Mouse (Mus musculus): ENCODE results near the gene Tgfbr2. TPM values are rescaled to one million over a fixed set of nuclear protein-coding genes. Genes with fewer than 3 reads are reported as not detected.
A peak's percentile ranks its signal among the peaks of the same experiment; 100 is the strongest.
"Not testable (repeated sequence)": the region's sequence is repeated elsewhere in the genome, so short reads cannot be mapped to it uniquely, and the experiment has no call there.

Gene Tgfbr2
- polyA plus RNA-seq, 1 experiment from 2014 or later, result 53.1 TPM

DNA sequence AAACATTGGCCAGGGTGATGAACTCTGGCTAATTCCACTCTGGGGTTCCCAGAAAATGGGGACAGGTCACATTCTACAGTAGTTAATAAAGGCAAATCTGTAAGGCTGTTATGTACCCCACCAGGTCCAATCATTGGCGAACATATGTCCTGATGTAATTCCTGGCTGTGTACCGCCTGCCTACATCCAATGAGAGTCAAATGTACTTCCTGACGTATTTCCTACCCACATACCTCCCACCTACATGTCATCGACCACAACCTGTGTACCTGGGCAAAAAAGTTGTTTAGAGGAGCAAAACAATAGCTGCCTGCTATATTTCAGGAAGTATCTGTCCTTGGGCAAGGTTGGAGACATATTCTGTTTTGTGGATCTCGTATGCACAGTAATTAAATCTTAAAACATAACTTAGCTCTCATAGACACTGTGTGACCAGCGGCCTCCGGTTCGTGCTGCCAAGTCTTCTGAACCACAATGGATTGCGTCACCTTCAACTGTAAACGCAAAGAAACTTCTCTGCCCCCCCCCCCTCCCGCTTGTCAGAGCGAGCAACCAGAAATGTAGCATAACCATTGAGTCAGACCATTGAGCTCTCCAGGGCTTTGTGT, 90.7 kb downstream of the Tgfbr2 start:
- ATAC-seq (ENCODE audit: borderline replicate concordance, extremely low read depth, low FRiP score, low TSS enrichment), result peak; percentile 70; the same call in 1 of the 2 replicates

DNA sequence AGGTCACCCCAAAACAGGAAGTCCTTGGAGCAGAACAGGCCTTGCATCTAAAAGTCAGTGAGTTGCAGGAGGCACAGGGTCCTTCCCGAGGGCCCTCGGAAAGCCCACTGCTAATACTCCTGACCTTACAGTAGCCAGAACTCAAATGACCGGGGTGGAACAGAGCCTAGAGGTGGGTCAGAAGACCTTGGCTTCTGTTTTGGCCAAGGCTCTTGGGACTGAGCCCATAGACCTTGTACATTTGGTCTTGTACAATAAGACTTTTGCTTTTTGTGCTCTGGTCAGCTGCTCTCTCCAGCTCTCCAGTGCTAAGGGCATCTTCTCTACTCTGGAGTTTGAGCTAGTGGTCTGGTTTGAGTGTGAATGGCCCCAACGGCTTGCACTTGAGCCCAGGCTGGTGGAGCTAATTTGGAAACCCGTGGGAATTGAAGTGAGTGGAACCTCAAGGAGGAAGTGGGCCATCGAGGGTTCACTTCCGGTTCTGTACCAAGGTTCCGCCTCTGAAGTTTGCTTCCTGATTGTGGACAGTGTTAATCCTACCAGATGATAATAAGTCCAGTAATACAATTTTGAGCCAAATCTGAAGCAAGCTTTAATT, 91.3 kb downstream of the Tgfbr2 start:
- no peak overlapping the region for H3K4me2 ChIP-seq
- H3K9ac ChIP-seq, result no peak overlapping the region
- no peaks in the 10 kb centered on the region for H3K9me3 ChIP-seq
- WGBS, result 84% methylated on average over 8 of the region's 8 CpGs
- no peak for ATAC-seq (ENCODE audit: borderline replicate concordance, extremely low read depth, low FRiP score, low TSS enrichment)
- H3K27ac ChIP-seq, result no peak overlapping the region
- H3K4me1 ChIP-seq, result 0 out of 2 replicates have a peak, but pooled peaks cover 3% of the 10 kb centered on the region
- no peaks in the 10 kb centered on the region for H3K27me3 ChIP-seq
- no peak overlapping the region for H3K4me3 ChIP-seq
- peaks cover 8% of the 10 kb centered on the region for H3K36me3 ChIP-seq

More for the DNA sequence above, 90.7 kb downstream of the Tgfbr2 start:
- no peaks in the 10 kb centered on the region for H3K27me3 ChIP-seq
- no peak overlapping the region for H3K9ac ChIP-seq
- no peak overlapping the region for H3K4me2 ChIP-seq
- no peak overlapping the region for H3K27ac ChIP-seq
- H3K36me3 ChIP-seq, result peaks cover 13% of the 10 kb centered on the region
- H3K4me1 ChIP-seq, result 0 out of 2 replicates have a peak, but pooled peaks cover 3% of the 10 kb centered on the region
- no peak overlapping the region for H3K4me3 ChIP-seq
- WGBS, result 70% methylated on average over 12 of the region's 12 CpGs
- H3K9me3 ChIP-seq, result no peaks in the 10 kb centered on the region

DNA sequence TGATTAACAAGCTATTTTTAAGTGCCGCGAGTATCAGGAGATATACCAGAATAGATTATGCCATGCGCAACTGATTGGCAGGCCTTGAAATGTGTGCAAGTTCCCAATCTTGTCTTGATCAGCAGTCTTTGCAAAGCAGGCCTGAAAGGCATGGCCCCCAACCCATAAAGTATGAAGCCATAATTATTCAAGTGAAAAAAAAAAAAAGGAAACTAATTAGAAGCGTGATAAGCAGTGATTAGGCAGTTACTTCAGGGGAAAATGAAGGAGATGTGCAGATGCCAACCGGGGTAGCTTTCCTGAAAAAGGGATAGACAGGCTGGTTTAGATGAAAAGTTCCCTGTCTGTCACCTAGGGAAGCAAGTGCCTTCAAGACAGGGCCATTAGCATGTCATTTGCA, 91.9 kb downstream of the Tgfbr2 start:
- H3K9ac ChIP-seq, result no peak overlapping the region
- ATAC-seq (ENCODE audit: borderline replicate concordance, extremely low read depth, low FRiP score, low TSS enrichment), result no peak
- peaks cover 3% of the 10 kb centered on the region for H3K36me3 ChIP-seq
- WGBS, result 90% methylated on average over 5 of the region's 5 CpGs
- no peaks in the 10 kb centered on the region for H3K9me3 ChIP-seq
- 0 out of 2 replicates have a peak, but pooled peaks cover 3% of the 10 kb centered on the region for H3K4me1 ChIP-seq
- no peaks in the 10 kb centered on the region for H3K27me3 ChIP-seq
- H3K4me3 ChIP-seq, result no peak overlapping the region
- H3K4me2 ChIP-seq, result no peak overlapping the region
- no peak overlapping the region for H3K27ac ChIP-seq

DNA sequence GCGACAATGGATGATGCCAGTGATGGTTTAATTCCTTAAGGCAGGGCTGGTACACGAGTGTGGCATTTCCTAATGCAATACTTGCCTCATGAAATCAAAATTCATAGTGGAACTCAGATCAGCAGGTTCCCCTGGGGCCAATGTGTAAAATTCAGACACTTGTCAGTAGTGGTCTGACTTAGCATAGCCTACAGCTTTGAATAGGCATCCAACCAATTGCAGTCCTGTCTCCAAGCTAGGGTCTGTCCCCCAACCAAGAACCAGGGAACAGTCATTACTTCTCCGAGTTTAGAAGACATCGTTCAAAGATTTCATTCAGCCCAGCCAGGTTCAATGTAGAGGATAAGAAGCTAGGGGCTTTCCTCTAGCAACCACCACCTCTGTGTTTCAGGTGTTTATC, 93.4 kb downstream of the Tgfbr2 start:
- ATAC-seq (ENCODE audit: borderline replicate concordance, extremely low read depth, low FRiP score, low TSS enrichment), result no peak
- H3K9ac ChIP-seq, result no peak overlapping the region
- H3K4me1 ChIP-seq, result 0 out of 2 replicates have a peak, but pooled peaks cover 3% of the 10 kb centered on the region
- no peak overlapping the region for H3K27ac ChIP-seq
- H3K27me3 ChIP-seq, result no peaks in the 10 kb centered on the region
- 83% methylated on average over 4 of the region's 4 CpGs for WGBS
- H3K4me2 ChIP-seq, result no peak overlapping the region
- no peak overlapping the region for H3K4me3 ChIP-seq
- no peaks in the 10 kb centered on the region for H3K9me3 ChIP-seq
- no peaks in the 10 kb centered on the region for H3K36me3 ChIP-seq

DNA sequence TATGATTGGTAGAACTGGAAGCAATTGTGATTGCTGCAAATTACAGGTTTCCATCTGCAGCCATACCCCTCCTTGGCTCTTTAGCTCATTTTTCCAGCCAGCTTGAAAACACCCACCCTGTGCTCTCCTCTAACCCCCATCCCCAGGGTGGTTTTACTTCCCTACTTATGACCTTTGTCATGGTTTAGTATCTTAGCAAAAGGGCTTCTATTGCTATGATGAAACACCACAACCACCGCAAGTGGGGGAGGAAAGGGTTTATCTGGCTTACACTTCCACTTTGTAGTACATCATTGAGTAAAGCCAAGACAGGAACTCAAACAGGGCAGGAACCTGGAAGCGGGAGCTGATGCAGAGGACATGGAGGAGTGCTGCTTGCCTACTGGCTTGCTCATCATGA, 97.7 kb downstream of the Tgfbr2 start:
- Histone ChIP-seq H3K36me3 (no peaks in the 10 kb centered on the region), H3K9me3 (no peaks in the 10 kb centered on the region), H3K4me2 (no peak overlapping the region), H3K9ac (no peak overlapping the region), H3K27me3 (no peaks in the 10 kb centered on the region), H3K4me1 (no peaks in the 10 kb centered on the region), H3K4me3 (no peak overlapping the region), H3K27ac (no peak overlapping the region)
- WGBS, result 86% methylated on average over 2 of the region's 2 CpGs
- ATAC-seq (ENCODE audit: borderline replicate concordance, extremely low read depth, low FRiP score, low TSS enrichment), result no peak

DNA sequence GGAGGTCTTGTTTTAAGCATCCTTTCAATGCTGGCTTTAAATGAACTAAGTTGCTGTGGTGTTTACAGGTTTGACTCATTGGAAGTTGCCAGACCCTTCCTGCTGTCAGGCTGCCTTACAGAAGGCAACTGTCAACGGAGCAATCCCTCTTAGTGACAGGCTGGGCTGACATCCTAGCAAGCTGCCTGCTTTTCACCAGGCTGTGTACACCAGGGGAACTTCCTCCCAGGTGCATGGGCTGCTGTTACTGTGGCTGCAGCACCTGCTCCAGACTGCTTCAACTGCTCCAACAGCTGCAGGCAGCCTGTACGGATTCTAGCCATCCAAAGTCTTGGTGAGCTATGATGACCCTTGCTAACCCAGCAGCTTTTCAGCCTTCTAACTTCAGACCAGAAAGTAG, 98.2 kb downstream of the Tgfbr2 start:
- H3K36me3 ChIP-seq, result no peaks in the 10 kb centered on the region
- WGBS, result 53% methylated on average over 2 of the region's 2 CpGs
- H3K27ac ChIP-seq, result no peak overlapping the region
- no peak overlapping the region for H3K4me3 ChIP-seq
- no peak for ATAC-seq (ENCODE audit: borderline replicate concordance, extremely low read depth, low FRiP score, low TSS enrichment)
- no peak overlapping the region for H3K9ac ChIP-seq
- no peak overlapping the region for H3K4me2 ChIP-seq
- no peaks in the 10 kb centered on the region for H3K27me3 ChIP-seq
- H3K9me3 ChIP-seq, result no peaks in the 10 kb centered on the region
- no peaks in the 10 kb centered on the region for H3K4me1 ChIP-seq

DNA sequence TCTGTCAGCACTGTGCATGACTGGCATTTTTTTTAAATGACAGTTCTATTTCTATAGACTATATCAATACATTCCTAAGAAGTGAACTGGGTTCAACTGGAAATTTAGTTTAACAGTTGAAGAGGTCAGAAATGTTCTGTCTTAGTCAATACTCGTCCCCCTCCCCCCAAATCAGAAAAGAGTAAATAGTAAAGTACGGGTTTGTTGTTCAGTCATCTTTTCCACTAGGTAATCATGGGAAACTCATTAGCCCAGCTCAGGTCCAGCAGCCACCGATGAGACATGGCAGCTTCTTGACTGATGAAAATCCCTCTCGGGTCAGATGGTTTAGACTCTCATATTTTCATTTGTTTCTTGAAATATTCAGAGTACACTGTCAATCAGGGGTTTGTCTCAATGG, 99.0 kb downstream of the Tgfbr2 start:
- H3K4me2 ChIP-seq, result no peak overlapping the region
- ATAC-seq (ENCODE audit: borderline replicate concordance, extremely low read depth, low FRiP score, low TSS enrichment), result no peak
- 71% methylated on average over 4 of the region's 4 CpGs for WGBS
- H3K4me1 ChIP-seq, result no peaks in the 10 kb centered on the region
- no peaks in the 10 kb centered on the region for H3K27me3 ChIP-seq
- H3K9me3 ChIP-seq, result no peaks in the 10 kb centered on the region
- H3K27ac ChIP-seq, result no peak overlapping the region
- H3K9ac ChIP-seq, result no peak overlapping the region
- no peaks in the 10 kb centered on the region for H3K36me3 ChIP-seq
- no peak overlapping the region for H3K4me3 ChIP-seq

DNA sequence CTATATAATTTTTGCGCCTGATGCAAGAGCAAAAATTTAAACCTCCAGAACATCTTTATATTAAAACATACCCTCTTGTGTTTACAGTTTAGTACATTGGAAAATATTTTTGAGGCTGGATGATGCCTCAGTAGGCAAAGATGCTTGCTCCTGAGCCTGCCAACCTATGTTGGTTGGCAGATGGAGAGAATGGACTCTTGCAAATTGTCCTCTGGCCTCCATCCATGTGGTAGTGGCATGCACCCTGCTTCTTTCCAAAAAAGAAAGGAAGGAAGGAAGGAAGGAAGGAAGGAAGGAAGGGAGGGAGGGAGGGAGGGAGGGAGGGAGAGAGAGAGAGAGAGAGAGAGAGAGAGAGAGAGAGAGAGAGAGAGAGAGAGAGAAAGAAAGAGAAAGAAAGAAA, 103.6 kb downstream of the Tgfbr2 start:
- not testable (repeated sequence) for ATAC-seq (ENCODE audit: borderline replicate concordance, extremely low read depth, low FRiP score, low TSS enrichment); H3K4me1 ChIP-seq; H3K27ac ChIP-seq; H3K4me3 ChIP-seq; H3K9me3 ChIP-seq; H3K27me3 ChIP-seq; H3K4me2 ChIP-seq; H3K36me3 ChIP-seq; H3K9ac ChIP-seq
- WGBS, result 94% methylated on average over 1 of the region's 1 CpGs

DNA sequence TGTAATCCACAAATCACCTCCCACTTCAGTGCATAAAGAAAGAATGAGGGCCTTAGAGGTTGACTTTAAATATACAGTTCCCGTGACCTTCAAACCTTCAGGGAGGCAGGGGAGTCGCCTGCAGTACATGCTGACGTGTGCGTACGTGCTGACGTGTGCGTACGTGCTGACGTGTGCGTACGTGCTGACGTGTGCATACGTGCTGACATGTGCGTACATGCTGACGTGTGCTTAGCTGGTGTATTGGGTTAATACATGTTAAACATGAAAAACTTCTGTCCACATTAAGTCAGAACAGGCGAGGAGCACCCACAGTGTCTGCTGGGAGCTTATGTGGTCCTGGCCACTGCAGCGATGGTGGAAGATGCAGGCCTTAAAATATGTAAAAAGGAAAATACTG, 110.4 kb downstream of the Tgfbr2 start:
- WGBS, result 82% methylated on average over 17 of the region's 17 CpGs

DNA sequence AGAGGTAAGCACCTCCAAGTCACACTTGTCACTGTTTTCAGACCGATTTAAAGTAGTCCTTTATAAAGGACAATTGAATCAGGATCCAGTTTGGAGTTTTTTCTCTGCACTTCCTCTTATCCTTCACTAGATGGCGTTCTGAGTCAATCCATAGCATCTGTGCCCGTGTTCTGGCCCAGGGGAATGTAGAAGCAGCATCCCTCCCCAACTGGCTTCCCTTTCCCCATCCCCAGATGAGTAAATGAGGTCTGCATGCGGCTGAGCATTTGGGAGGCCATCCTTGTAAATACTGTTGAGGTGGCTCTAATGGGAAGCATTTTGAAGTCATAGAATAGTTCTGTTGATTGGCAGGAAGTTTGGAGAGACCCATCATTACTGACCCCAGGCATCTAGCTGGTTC, 114.5 kb downstream of the Tgfbr2 start:
- 9% methylated on average over 4 of the region's 4 CpGs for WGBS

More for the DNA sequence above, 110.4 kb downstream of the Tgfbr2 start:
- Histone ChIP-seq H3K9ac (no peak overlapping the region), H3K27ac (no peak overlapping the region), H3K4me1 (0 out of 2 replicates have a peak, but pooled peaks cover 5% of the 10 kb centered on the region), H3K36me3 (no peaks in the 10 kb centered on the region), H3K27me3 (no peaks in the 10 kb centered on the region), H3K9me3 (no peaks in the 10 kb centered on the region), H3K4me2 (no peak overlapping the region), H3K4me3 (no peak overlapping the region)
- ATAC-seq (ENCODE audit: borderline replicate concordance, extremely low read depth, low FRiP score, low TSS enrichment), result no peak

DNA sequence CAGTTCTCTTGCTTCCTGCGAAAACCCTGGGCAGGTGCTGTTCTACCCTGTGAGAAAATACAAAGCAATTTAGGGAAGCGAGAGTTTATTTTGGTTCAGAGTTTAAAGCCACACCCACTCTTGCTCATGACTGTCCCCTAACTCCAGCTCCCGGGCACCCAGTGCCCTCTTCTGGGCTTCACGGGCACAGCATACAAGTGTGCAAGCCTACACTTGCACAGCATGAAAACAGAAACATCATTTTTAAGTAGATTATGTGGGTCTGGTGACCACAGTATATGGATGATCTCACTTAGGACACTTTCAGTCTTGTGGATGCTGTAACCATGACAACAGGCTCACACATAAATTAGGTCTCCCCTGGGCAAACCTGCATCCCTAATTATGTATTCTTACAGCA, 116.0 kb downstream of the Tgfbr2 start:
- no peaks in the 10 kb centered on the region for H3K9me3 ChIP-seq
- no peaks in the 10 kb centered on the region for H3K36me3 ChIP-seq
- H3K27me3 ChIP-seq, result no peaks in the 10 kb centered on the region
- no peak for ATAC-seq (ENCODE audit: borderline replicate concordance, extremely low read depth, low FRiP score, low TSS enrichment)
- no peak overlapping the region for H3K27ac ChIP-seq
- no peak overlapping the region for H3K9ac ChIP-seq
- H3K4me1 ChIP-seq, result no peaks in the 10 kb centered on the region
- H3K4me3 ChIP-seq, result no peak overlapping the region
- 51% methylated on average over 4 of the region's 4 CpGs for WGBS
- H3K4me2 ChIP-seq, result no peak overlapping the region

More for the DNA sequence above, 114.5 kb downstream of the Tgfbr2 start:
- H3K4me1 ChIP-seq, result no peaks in the 10 kb centered on the region
- H3K36me3 ChIP-seq, result no peaks in the 10 kb centered on the region
- H3K9me3 ChIP-seq, result no peaks in the 10 kb centered on the region
- H3K27ac ChIP-seq, result no peak overlapping the region
- H3K9ac ChIP-seq, result no peak overlapping the region
- H3K4me3 ChIP-seq, result no peak overlapping the region
- no peak for ATAC-seq (ENCODE audit: borderline replicate concordance, extremely low read depth, low FRiP score, low TSS enrichment)
- H3K27me3 ChIP-seq, result no peaks in the 10 kb centered on the region
- no peak overlapping the region for H3K4me2 ChIP-seq

DNA sequence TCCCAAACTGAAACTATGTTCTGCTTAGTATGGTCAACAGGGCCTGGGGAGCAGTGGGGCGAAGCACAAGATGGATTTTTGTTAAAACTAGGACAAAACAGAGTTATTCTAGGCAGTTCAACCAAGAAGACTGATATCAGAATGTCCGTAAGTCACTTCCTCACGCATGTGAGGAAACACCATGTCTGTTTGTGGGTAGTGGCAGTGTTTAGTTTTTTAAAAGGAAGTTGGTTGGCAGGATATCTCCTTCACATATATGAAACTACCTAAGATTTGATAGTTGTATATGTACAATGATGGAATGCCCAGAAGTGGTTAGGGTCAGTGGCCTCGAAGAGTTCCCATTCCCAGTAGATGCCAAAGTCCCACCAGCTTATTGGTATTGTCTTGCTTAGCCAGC, 116.7 kb downstream of the Tgfbr2 start:
- H3K27ac ChIP-seq, result no peak overlapping the region
- H3K36me3 ChIP-seq, result no peaks in the 10 kb centered on the region
- H3K4me1 ChIP-seq, result 0 out of 2 replicates have a peak, but pooled peaks cover 6% of the 10 kb centered on the region
- 81% methylated on average over 4 of the region's 4 CpGs for WGBS
- no peaks in the 10 kb centered on the region for H3K9me3 ChIP-seq
- H3K4me2 ChIP-seq, result no peak overlapping the region
- H3K27me3 ChIP-seq, result no peaks in the 10 kb centered on the region
- ATAC-seq (ENCODE audit: borderline replicate concordance, extremely low read depth, low FRiP score, low TSS enrichment), result no peak
- H3K9ac ChIP-seq, result no peak overlapping the region
- H3K4me3 ChIP-seq, result no peak overlapping the region
